Mouse (Mus musculus) CH12.LX (cell line): ENCODE data around the gene Zbtb26. TPM values are rescaled to one million over a fixed set of nuclear protein-coding genes. Genes with fewer than 3 reads are reported as not detected.

ENCODE experiments used
- DNase-seq: peaks from one replicate; pipeline ENCODE4 v3.0.0-alpha.2; 2013; ENCODE audit errors: extremely low read depth
- H3K27ac ChIP-seq: 2 replicates; pipeline ENCODE4 v1.5.1; 2012; ENCODE audit warnings: low read depth, mild to moderate bottlenecking, control low read depth, moderate library complexity; ENCODE audit not compliant: insufficient read depth
- H3K27me3 ChIP-seq: replicated peaks from 2 replicates; pipeline ENCODE3; 2012; ENCODE audit warnings: inconsistent platforms
- H3K36me3 ChIP-seq, 2 experiments: replicated peaks in 1 of 2; 2 replicates each; pipeline versions ENCODE3 to v1.6.1; 2012; ENCODE audit warnings: inconsistent platforms in 1 of 2, low read length in 1 of 2, mild to moderate bottlenecking in 1 of 2, mixed read lengths in 1 of 2, moderate library complexity in 1 of 2; ENCODE audit not compliant: control insufficient read depth in 1 of 2, insufficient read depth in 1 of 2
- H3K4me1 ChIP-seq, 2 experiments: 2 replicates each; pipeline ENCODE4 v1.6.1; 2012; ENCODE audit warnings: inconsistent platforms in 1 of 2, moderate library complexity in 1 of 2; ENCODE audit not compliant: insufficient read depth in 2 of 2, control insufficient read depth in 1 of 2
- H3K4me2 ChIP-seq: 2 replicates; pipeline ENCODE4 v1.6.1; 2012; ENCODE audit warnings: low read depth, mild to moderate bottlenecking, control low read depth; ENCODE audit not compliant: poor library complexity, insufficient read depth, severe bottlenecking
- H3K4me3 ChIP-seq, 3 experiments: fragments of 150-350 bp in 1 of 3; sonication (generic) in 1 of 3; replicated peaks in 1 of 3; 2 replicates each; pipeline versions ENCODE3 to v1.5.1; 2011 to 2012; ENCODE audit warnings: low read depth in 2 of 3, low read length in 2 of 3, mild to moderate bottlenecking in 2 of 3, moderate library complexity in 2 of 3, control low read depth in 1 of 3, improper control_type of control experiment in 1 of 3, inconsistent platforms in 1 of 3, mixed read lengths in 1 of 3; ENCODE audit not compliant: poor library complexity in 1 of 3
- H3K79me2 ChIP-seq: replicated peaks from 2 replicates; pipeline ENCODE4 v1.6.1; 2012; ENCODE audit warnings: mild to moderate bottlenecking, moderate library complexity; ENCODE audit not compliant: control insufficient read depth, poor library complexity, insufficient read depth, severe bottlenecking; ENCODE audit errors: extremely low read depth
- H3K9ac ChIP-seq: 2 replicates; pipeline ENCODE4 v1.6.1; 2012; ENCODE audit warnings: low read depth, mild to moderate bottlenecking, control low read depth, moderate library complexity; ENCODE audit not compliant: insufficient read depth
- H3K9me3 ChIP-seq: replicated peaks from 2 replicates; pipeline ENCODE3; 2012; ENCODE audit warnings: low read length, inconsistent platforms, mixed read lengths
- BHLHE40 ChIP-seq: IDR thresholded peaks from 2 replicates; pipeline ENCODE4 v1.6.1; 2011; ENCODE audit warnings: mild to moderate bottlenecking, low read depth, low read length, improper control_type of control experiment
- CHD1 ChIP-seq: IDR thresholded peaks from 2 replicates; pipeline ENCODE4 v1.6.1; 2012; ENCODE audit warnings: low read depth, low read length, improper control_type of control experiment, inconsistent platforms
- CHD2 ChIP-seq: IDR thresholded peaks from 2 replicates; pipeline ENCODE4 v1.6.1; 2011; ENCODE audit warnings: low read length, improper control_type of control experiment
- CTCF ChIP-seq, 2 experiments: IDR thresholded peaks in 1 of 2; conservative IDR thresholded peaks in 1 of 2; 2 replicates each; pipeline ENCODE4 v1.5.1; 2011 to 2012; ENCODE audit warnings: low read depth in 2 of 2, low read length in 2 of 2, improper control_type of control experiment in 1 of 2, inconsistent platforms in 1 of 2, mild to moderate bottlenecking in 1 of 2, moderate library complexity in 1 of 2
- E2F4 ChIP-seq: IDR thresholded peaks from 2 replicates; pipeline ENCODE4 v1.6.1; 2011; ENCODE audit warnings: low read depth, low read length, improper control_type of control experiment; ENCODE audit not compliant: insufficient replicate concordance
- ELF1 ChIP-seq: IDR thresholded peaks from 2 replicates; pipeline ENCODE4 v1.6.1; 2014; ENCODE audit warnings: low read depth, mild to moderate bottlenecking, inconsistent platforms, low read length, improper control_type of control experiment
- EP300 ChIP-seq: IDR thresholded peaks from 2 replicates; pipeline ENCODE4 v1.6.1; 2011; ENCODE audit warnings: low read length, improper control_type of control experiment
- ETS1 ChIP-seq: conservative IDR thresholded peaks from 2 replicates; pipeline ENCODE4 v1.6.1; 2012; ENCODE audit warnings: low read depth, mild to moderate bottlenecking, inconsistent platforms, low read length, improper control_type of control experiment, moderate library complexity
- GABPA ChIP-seq: IDR thresholded peaks from 2 replicates; pipeline ENCODE4 v1.6.1; 2012; ENCODE audit warnings: low read depth, low read length, improper control_type of control experiment, inconsistent platforms; ENCODE audit not compliant: insufficient replicate concordance
- HCFC1 ChIP-seq: IDR thresholded peaks from 2 replicates; pipeline ENCODE4 v1.6.1; 2012; ENCODE audit warnings: low read depth, mild to moderate bottlenecking, inconsistent platforms, low read length, improper control_type of control experiment
- IRF4 ChIP-seq: IDR thresholded peaks from 2 replicates; pipeline ENCODE4 v1.6.1; 2014; ENCODE audit warnings: low read depth, mild to moderate bottlenecking, inconsistent platforms, low read length, improper control_type of control experiment
- JUN ChIP-seq: IDR thresholded peaks from 2 replicates; pipeline ENCODE4 v1.6.1; 2011; ENCODE audit warnings: low read depth, mild to moderate bottlenecking, low read length, improper control_type of control experiment, moderate library complexity; ENCODE audit not compliant: insufficient read depth
- JUND ChIP-seq: conservative IDR thresholded peaks from 2 replicates; pipeline ENCODE4 v1.6.1; 2011; ENCODE audit warnings: low read depth, low read length, improper control_type of control experiment
- KAT2A ChIP-seq: IDR thresholded peaks from 2 replicates; pipeline ENCODE4 v1.6.1; 2012; ENCODE audit warnings: low read length, improper control_type of control experiment, inconsistent platforms; ENCODE audit not compliant: insufficient replicate concordance
- MAFK ChIP-seq: IDR thresholded peaks from 2 replicates; pipeline ENCODE4 v1.6.1; 2011; ENCODE audit warnings: low read length, improper control_type of control experiment; ENCODE audit not compliant: insufficient replicate concordance
- MAX ChIP-seq: IDR thresholded peaks from 2 replicates; pipeline ENCODE4 v1.6.1; 2011; ENCODE audit warnings: low read length, improper control_type of control experiment
- MAZ ChIP-seq: IDR thresholded peaks from 2 replicates; pipeline ENCODE4 v1.6.1; 2012; ENCODE audit warnings: low read depth, mild to moderate bottlenecking, inconsistent platforms, low read length, improper control_type of control experiment, moderate library complexity
- MEF2A ChIP-seq: IDR thresholded peaks from 2 replicates; pipeline ENCODE4 v1.6.1; 2014; ENCODE audit warnings: low read depth, mild to moderate bottlenecking, inconsistent platforms, low read length, improper control_type of control experiment, borderline replicate concordance
- MXI1 ChIP-seq: IDR thresholded peaks from 2 replicates; pipeline ENCODE4 v1.6.1; 2011; ENCODE audit warnings: mild to moderate bottlenecking, low read depth, low read length, improper control_type of control experiment
- MYC ChIP-seq: IDR thresholded peaks from 2 replicates; pipeline ENCODE4 v1.6.1; 2011; ENCODE audit warnings: low read depth, mild to moderate bottlenecking, improper control_type of control experiment, low read length
- NELFE ChIP-seq: IDR thresholded peaks from 2 replicates; pipeline ENCODE4 v1.6.1; 2011; ENCODE audit warnings: low read depth, low read length, improper control_type of control experiment
- NRF1 ChIP-seq: IDR thresholded peaks from 2 replicates; pipeline ENCODE4 v1.6.1; 2014; ENCODE audit warnings: low read depth, mild to moderate bottlenecking, inconsistent platforms, low read length, improper control_type of control experiment, moderate library complexity
- PAX5 ChIP-seq: IDR thresholded peaks from 2 replicates; pipeline ENCODE4 v1.6.1; 2012; ENCODE audit warnings: low read length, inconsistent platforms, mixed read lengths
- POLR2A ChIP-seq: IDR thresholded peaks from 2 replicates; pipeline ENCODE4 v1.6.1; 2011; ENCODE audit warnings: low read depth, mild to moderate bottlenecking, improper control_type of control experiment, low read length
- POLR2AphosphoS2 ChIP-seq: IDR thresholded peaks from 2 replicates; pipeline ENCODE4 v1.6.1; 2011; ENCODE audit warnings: low read depth, low read length, improper control_type of control experiment
- RAD21 ChIP-seq: IDR thresholded peaks from 2 replicates; pipeline ENCODE4 v1.6.1; 2011; ENCODE audit warnings: low read depth, mild to moderate bottlenecking, low read length, improper control_type of control experiment, moderate library complexity
- RCOR1 ChIP-seq: conservative IDR thresholded peaks from 2 replicates; pipeline ENCODE4 v1.6.1; 2012; ENCODE audit warnings: low read depth, mild to moderate bottlenecking, inconsistent platforms, low read length, improper control_type of control experiment
- SIN3A ChIP-seq: IDR thresholded peaks from 2 replicates; pipeline ENCODE4 v1.6.1; 2012; ENCODE audit warnings: low read length, improper control_type of control experiment, inconsistent platforms
- SMC3 ChIP-seq: IDR thresholded peaks from 2 replicates; pipeline ENCODE4 v1.6.1; 2011; ENCODE audit warnings: low read depth, low read length, improper control_type of control experiment
- TBP ChIP-seq: conservative IDR thresholded peaks from 2 replicates; pipeline ENCODE4 v1.6.1; 2011; ENCODE audit warnings: low read depth, low read length, improper control_type of control experiment
- TCF12 ChIP-seq: IDR thresholded peaks from 2 replicates; pipeline ENCODE4 v1.6.1; 2014; ENCODE audit warnings: low read depth, mild to moderate bottlenecking, inconsistent platforms, low read length, improper control_type of control experiment
- UBTF ChIP-seq: IDR thresholded peaks from 2 replicates; pipeline ENCODE4 v1.6.1; 2012; ENCODE audit warnings: low read depth, mild to moderate bottlenecking, inconsistent platforms, low read length, improper control_type of control experiment, moderate library complexity
- USF1 ChIP-seq: IDR thresholded peaks from 2 replicates; pipeline ENCODE4 v1.6.1; 2014; ENCODE audit warnings: low read depth, mild to moderate bottlenecking, inconsistent platforms, low read length, improper control_type of control experiment
- USF2 ChIP-seq: conservative IDR thresholded peaks from 2 replicates; pipeline ENCODE4 v1.6.1; 2011; ENCODE audit warnings: low read depth, low read length, improper control_type of control experiment
- ZC3H11A ChIP-seq: IDR thresholded peaks from 2 replicates; pipeline ENCODE4 v1.6.1; 2012; ENCODE audit warnings: low read depth, mild to moderate bottlenecking, inconsistent platforms, low read length, improper control_type of control experiment
- ZKSCAN1 ChIP-seq: IDR thresholded peaks from 2 replicates; pipeline ENCODE4 v1.6.1; 2012; ENCODE audit warnings: low read depth, inconsistent platforms, low read length, improper control_type of control experiment, borderline replicate concordance
- ZMIZ1 ChIP-seq: IDR thresholded peaks from 2 replicates; pipeline ENCODE4 v1.6.1; 2012; ENCODE audit warnings: low read depth, mild to moderate bottlenecking, inconsistent platforms, low read length, improper control_type of control experiment
- ZNF384 ChIP-seq: IDR thresholded peaks from 2 replicates; pipeline ENCODE4 v1.6.1; 2012; ENCODE audit warnings: low read depth, low read length, improper control_type of control experiment, inconsistent platforms
- dilution Hi-C: fragments of 300-500 bp; cut with MboI; formaldehyde crosslinking; loops from 2 replicates; pipeline ENCODE4 v1.14.3; 2020; ENCODE audit warnings: low sequenced_read_pairs; ENCODE audit not compliant: extremely low pct_unique_long_range_greater_than_20kb, extremely low pct_ligation_motif_present
- in situ Hi-C: fragments of 300-500 bp; cut with MboI; formaldehyde crosslinking; loops from 3 replicates; pipeline ENCODE4 v1.14.3; 2019; ENCODE audit warnings: low sequenced_read_pairs, low pct_ligation_motif_present, low pct_unique_long_range_greater_than_20kb, mixed read lengths
- polyA plus RNA-seq: library from polyadenylated mRNA; unstranded; fragments of >175 nt; gene quantifications from 2 replicates; pipeline ENCODE4 v1.2.1, GENCODE M21; 2012; ENCODE audit warnings: low read depth; ENCODE audit not compliant: insufficient read length
- total RNA-seq, 2 experiments: library from RNA; depleted of rRNA; stranded (reverse); fragments of 300-350 nt in 1 of 2; fragments of >200 nt in 1 of 2; gene quantifications; 2 replicates each; pipeline ENCODE4 v1.2.3; 2012 to 2014

Zbtb26 gene
- total and polyA plus RNA-seq, 3 experiments: 4.1 to 7.4 (median 6.8) TPM

GRCm38 (mm10) chr2:37451667-37452375 lies 8.9 kb upstream of the Zbtb26 start:
- no peak overlapping the region for H3K27ac ChIP-seq
- in situ Hi-C loops (no loop called here), dilution Hi-C loops (no loop called here)
- no peaks in the 10 kb centered on the region for H3K9me3 ChIP-seq
- peaks cover 0 to 13% of the 10 kb centered on the region in 2 experiments for H3K36me3 ChIP-seq
- H3K9ac ChIP-seq: peak overlapping the region; percentile 96
- peak overlapping the region; percentile 67 for H3K4me2 ChIP-seq
- H3K27me3 ChIP-seq: no peaks in the 10 kb centered on the region
- H3K4me3 ChIP-seq: peak overlapping the region; percentile 72 to 77 (median 75)
- H3K79me2 ChIP-seq: peaks cover 42% of the 10 kb centered on the region
- no peak for TF ChIP-seq EP300
- TF ChIP-seq GABPA: no peak
- peak; percentile 37; the same call in 1 of the 2 replicates for TF ChIP-seq USF2
- no peak for TF ChIP-seq ZNF384
- no peak for TF ChIP-seq JUN
- TF ChIP-seq KAT2A: 0 out of 2 replicates have a peak, but pooled peaks have one; percentile 59
- TF ChIP-seq POLR2AphosphoS2: peak; percentile 57; the same call in 1 of the 2 replicates
- TF ChIP-seq CHD1: 0 out of 2 replicates have a peak, but pooled peaks have one; percentile 6
- TF ChIP-seq UBTF: no peak
- TF ChIP-seq MYC: no peak
- no peak for TF ChIP-seq JUND
- no peak; the same call in 1 of the 2 replicates for TF ChIP-seq RCOR1
- peak; percentile 68 for TF ChIP-seq MAZ
- TF ChIP-seq SMC3: no peak
- peak; percentile 73 for TF ChIP-seq HCFC1
- peak; percentile 55; the same call in 1 of the 2 replicates for TF ChIP-seq MAX
- TF ChIP-seq PAX5: no peak
- TF ChIP-seq NELFE: peak; percentile 88
- peak; percentile 50; the same call in 1 of the 2 replicates for TF ChIP-seq IRF4
- peak; percentile 84 for TF ChIP-seq USF1
- peak; percentile 84 for TF ChIP-seq NRF1
- no peak for TF ChIP-seq ZKSCAN1
- TF ChIP-seq MXI1: peak; percentile 55; the same call in 1 of the 2 replicates
- TF ChIP-seq ELF1: peak; percentile 76
- no peak for TF ChIP-seq MAFK
- TF ChIP-seq RAD21: no peak
- TF ChIP-seq BHLHE40: peak; percentile 99
- no peak for TF ChIP-seq TBP
- no peak for TF ChIP-seq CTCF (conservative IDR thresholded peaks at IDR 0.05 in 1 of 2, IDR thresholded peaks at IDR 0.05 in 1 of 2; ENCODE audit: low read depth in 2 of 2, low read length in 2 of 2)
- TF ChIP-seq E2F4: no peak
- peak; percentile 69 for TF ChIP-seq TCF12
- TF ChIP-seq MEF2A: no peak; the same call in 1 of the 2 replicates
- peak; percentile 90 for TF ChIP-seq POLR2A
- TF ChIP-seq ZC3H11A: no peak
- TF ChIP-seq SIN3A: peak; percentile 80
- peak; percentile 69 for TF ChIP-seq ZMIZ1
- peak; percentile 19; the same call in 1 of the 2 replicates for TF ChIP-seq ETS1
- TF ChIP-seq CHD2: peak; percentile 83
- TF ChIP-seq, all 38 proteins: peak for 20
- DNase-seq: peak; percentile 93
- peaks cover 0 to 16% of the 10 kb centered on the region in 2 experiments; a peak in 2 of 4 replicates for H3K4me1 ChIP-seq
